Mouse (Mus musculus): ENCODE data around the gene Alpl. TPM values are rescaled to one million over a fixed set of nuclear protein-coding genes. Genes with fewer than 3 reads are reported as not detected.

Alpl gene
- polyA plus RNA-seq, 1 experiment, result 0.07 TPM

- Histone ChIP-seq H3K79me2 (ENCODE audit: control insufficient read depth, insufficient read depth) (no peaks in the 10 kb centered on the region), H3K4me3 (no peak overlapping the region), H3K4me2 (ENCODE audit: low read depth) (no peak overlapping the region), H3K36me3 (ENCODE audit: control insufficient read depth, insufficient read depth) (no peaks in the 10 kb centered on the region), H3ac (ENCODE audit: control insufficient read depth, insufficient read length) (no peak overlapping the region), H3K27me3 (ENCODE audit: control insufficient read depth, insufficient read depth, insufficient read length) (peaks cover 54% of the 10 kb centered on the region)
- TF ChIP-seq E2F4 (IDR thresholded peaks at IDR 0.05; ENCODE audit: insufficient read depth) (no peak), MAX (IDR thresholded peaks at IDR 0.05; ENCODE audit: low read depth) (no peak), USF1 (IDR thresholded peaks at IDR 0.05; ENCODE audit: low read depth) (no peak), POLR2A (IDR thresholded peaks at IDR 0.05; ENCODE audit: insufficient read length, low read depth) (no peak), MYOD1 (IDR thresholded peaks at IDR 0.05; ENCODE audit: control insufficient read depth in 1 of 3, insufficient read length in 2 of 3, low read depth in 2 of 3) (no peak), CEBPB (IDR thresholded peaks at IDR 0.05; ENCODE audit: insufficient read depth, poor library complexity, severe bottlenecking) (no peak), SRF (IDR thresholded peaks at IDR 0.05; ENCODE audit: control insufficient read depth, insufficient read length, low read depth) (no peak), TCF3 (IDR thresholded peaks at IDR 0.05; ENCODE audit: insufficient read length, low read depth) (no peak), TCF12 (IDR thresholded peaks at IDR 0.05; ENCODE audit: insufficient read depth, poor library complexity, severe bottlenecking) (no peak), MYOG (IDR thresholded peaks at IDR 0.05; ENCODE audit: control insufficient read depth in 1 of 3, insufficient read depth in 1 of 3, insufficient read length in 2 of 3, low read depth in 2 of 3) (no peak), REST (IDR thresholded peaks at IDR 0.05; ENCODE audit: insufficient read depth, insufficient read length) (no peak), POLR2AphosphoS2 (IDR thresholded peaks at IDR 0.05; ENCODE audit: insufficient read length, low read depth) (no peak)
These were observed 64.3 kb downstream of the Alpl start for GRCm38 (mm10) chr4:137731891-137732290.

- Histone ChIP-seq H3K36me3 (ENCODE audit: control insufficient read depth, insufficient read depth) (no peaks in the 10 kb centered on the region), H3K79me2 (ENCODE audit: control insufficient read depth, insufficient read depth) (no peaks in the 10 kb centered on the region), H3K27me3 (ENCODE audit: control insufficient read depth, insufficient read depth, insufficient read length) (peaks cover 46% of the 10 kb centered on the region), H3ac (ENCODE audit: control insufficient read depth, insufficient read length) (no peak overlapping the region), H3K4me2 (ENCODE audit: low read depth) (no peak overlapping the region), H3K4me3 (no peak overlapping the region)
- TF ChIP-seq E2F4 (IDR thresholded peaks at IDR 0.05; ENCODE audit: insufficient read depth) (no peak), POLR2AphosphoS2 (IDR thresholded peaks at IDR 0.05; ENCODE audit: insufficient read length, low read depth) (no peak), SRF (IDR thresholded peaks at IDR 0.05; ENCODE audit: control insufficient read depth, insufficient read length, low read depth) (no peak), MYOG (IDR thresholded peaks at IDR 0.05; ENCODE audit: control insufficient read depth in 1 of 3, insufficient read depth in 1 of 3, insufficient read length in 2 of 3, low read depth in 2 of 3) (no peak), REST (IDR thresholded peaks at IDR 0.05; ENCODE audit: insufficient read depth, insufficient read length) (no peak), TCF3 (IDR thresholded peaks at IDR 0.05; ENCODE audit: insufficient read length, low read depth) (no peak)
These were observed 65.4 kb downstream of the Alpl start for GRCm38 (mm10) chr4:137730757-137731156.

- Histone ChIP-seq H3K27me3 (ENCODE audit: control insufficient read depth, insufficient read depth, insufficient read length) (peaks cover 46% of the 10 kb centered on the region), H3K4me2 (ENCODE audit: low read depth) (no peak overlapping the region), H3ac (ENCODE audit: control insufficient read depth, insufficient read length) (no peak overlapping the region), H3K36me3 (ENCODE audit: control insufficient read depth, insufficient read depth) (no peaks in the 10 kb centered on the region), H3K4me3 (no peak overlapping the region), H3K79me2 (ENCODE audit: control insufficient read depth, insufficient read depth) (no peaks in the 10 kb centered on the region)
- no peak for TF ChIP-seq E2F4 (IDR thresholded peaks at IDR 0.05; ENCODE audit: insufficient read depth)
- TF ChIP-seq REST (IDR thresholded peaks at IDR 0.05; ENCODE audit: insufficient read depth, insufficient read length), result no peak
- no peak for TF ChIP-seq CEBPB (IDR thresholded peaks at IDR 0.05; ENCODE audit: insufficient read depth, poor library complexity, severe bottlenecking)
- TF ChIP-seq POLR2A (IDR thresholded peaks at IDR 0.05; ENCODE audit: insufficient read length, low read depth), result no peak
- TF ChIP-seq MYOD1 (IDR thresholded peaks at IDR 0.05; ENCODE audit: control insufficient read depth in 1 of 3, insufficient read length in 2 of 3, low read depth in 2 of 3), result no peak
- TF ChIP-seq TCF3 (IDR thresholded peaks at IDR 0.05; ENCODE audit: insufficient read length, low read depth), result no peak
- no peak for TF ChIP-seq TCF12 (IDR thresholded peaks at IDR 0.05; ENCODE audit: insufficient read depth, poor library complexity, severe bottlenecking)
- TF ChIP-seq POLR2AphosphoS2 (IDR thresholded peaks at IDR 0.05; ENCODE audit: insufficient read length, low read depth), result no peak
- TF ChIP-seq USF1 (IDR thresholded peaks at IDR 0.05; ENCODE audit: low read depth), result no peak
These were observed 66.0 kb downstream of the Alpl start for GRCm38 (mm10) chr4:137730134-137730533.

GRCm38 (mm10) chr4:137729155-137729855 lies 66.9 kb downstream of the Alpl start:
- Histone ChIP-seq H3ac (ENCODE audit: control insufficient read depth, insufficient read length) (no peak overlapping the region), H3K27me3 (ENCODE audit: control insufficient read depth, insufficient read depth, insufficient read length) (peaks cover 46% of the 10 kb centered on the region), H3K36me3 (ENCODE audit: control insufficient read depth, insufficient read depth) (no peaks in the 10 kb centered on the region), H3K4me2 (ENCODE audit: low read depth) (no peak overlapping the region), H3K4me3 (no peak overlapping the region), H3K79me2 (ENCODE audit: control insufficient read depth, insufficient read depth) (no peaks in the 10 kb centered on the region)
- TF ChIP-seq CEBPB (IDR thresholded peaks at IDR 0.05; ENCODE audit: insufficient read depth, poor library complexity, severe bottlenecking) (no peak), TCF12 (IDR thresholded peaks at IDR 0.05; ENCODE audit: insufficient read depth, poor library complexity, severe bottlenecking) (no peak), POLR2A (IDR thresholded peaks at IDR 0.05; ENCODE audit: insufficient read length, low read depth) (no peak), SRF (IDR thresholded peaks at IDR 0.05; ENCODE audit: control insufficient read depth, insufficient read length, low read depth) (no peak), USF1 (IDR thresholded peaks at IDR 0.05; ENCODE audit: low read depth) (no peak), TCF3 (IDR thresholded peaks at IDR 0.05; ENCODE audit: insufficient read length, low read depth) (no peak), MYOG (IDR thresholded peaks at IDR 0.05; ENCODE audit: control insufficient read depth in 1 of 3, insufficient read depth in 1 of 3, insufficient read length in 2 of 3, low read depth in 2 of 3) (no peak), POLR2AphosphoS2 (IDR thresholded peaks at IDR 0.05; ENCODE audit: insufficient read length, low read depth) (no peak), E2F4 (IDR thresholded peaks at IDR 0.05; ENCODE audit: insufficient read depth) (no peak), MYOD1 (IDR thresholded peaks at IDR 0.05; ENCODE audit: control insufficient read depth in 1 of 3, insufficient read length in 2 of 3, low read depth in 2 of 3) (no peak), REST (IDR thresholded peaks at IDR 0.05; ENCODE audit: insufficient read depth, insufficient read length) (no peak), MAX (IDR thresholded peaks at IDR 0.05; ENCODE audit: low read depth) (no peak)

Data from myocyte (in vitro differentiated cells).